Mouse (Mus musculus): ENCODE measurements around the gene Ehbp1. TPM values are rescaled to one million over a fixed set of nuclear protein-coding genes. Genes with fewer than 3 reads are reported as not detected.

Ehbp1 gene
- 21.4 and 23.5 TPM in 2 replicates for polyA plus RNA-seq (2015; fragmentation: Nextera tagmentation; extraction: Ambion mirVana)

GRCm38 (mm10) chr11:22342242-22343207 lies at the start of gene Ehbp1:
Ehbp1 (minus strand) TSS chr11:22342292.
- H3K27me3 ChIP-seq (replicated peaks; ENCODE audit: control insufficient read depth, insufficient read depth, low read length), result no peaks in the 10 kb centered on the region

GRCm38 (mm10) chr11:22387472-22388098 lies 45.5 kb upstream of the Ehbp1 start:
- Histone ChIP-seq H3K4me1 (replicated peaks; ENCODE audit: control insufficient read depth, insufficient read depth, low read length) (no peaks in the 10 kb centered on the region), H3K4me3 (replicated peaks; ENCODE audit: low read length) (no peak overlapping the region), H3K27ac (ENCODE audit: low read length) (no peak overlapping the region), H3K9me3 (ENCODE audit: control insufficient read depth, low read length) (no peaks in the 10 kb centered on the region), H3K36me3 (ENCODE audit: control insufficient read depth, insufficient read depth) (no peaks in the 10 kb centered on the region), H3K9ac (replicated peaks; ENCODE audit: low read depth, low read length) (no peak overlapping the region), H3K27me3 (replicated peaks; ENCODE audit: control insufficient read depth, insufficient read depth, low read length) (no peaks in the 10 kb centered on the region), H3K4me2 (ENCODE audit: low read length) (no peak overlapping the region)
- no peak for ATAC-seq
- 88% methylated on average over 6 of the region's 6 CpGs for WGBS

More at GRCm38 (mm10) chr11:22342242-22343207, at the start of gene Ehbp1:
- 78% methylated on average over 2 of the region's 2 CpGs for WGBS
- Histone ChIP-seq H3K4me3 (replicated peaks; ENCODE audit: low read length) (no peak within 1 kb of the TSS), H3K27ac (ENCODE audit: low read length) (no peak within 1 kb of the TSS), H3K36me3 (ENCODE audit: control insufficient read depth, insufficient read depth) (no peaks in the 10 kb centered on the region), H3K9me3 (ENCODE audit: control insufficient read depth, low read length) (no peaks in the 10 kb centered on the region), H3K4me1 (replicated peaks; ENCODE audit: control insufficient read depth, insufficient read depth, low read length) (peaks cover 2% of the 10 kb centered on the region), H3K9ac (replicated peaks; ENCODE audit: low read depth, low read length) (no peak within 1 kb of the TSS), H3K4me2 (ENCODE audit: low read length) (no peak within 1 kb of the TSS)
- ATAC-seq, result no peak

GRCm38 (mm10) chr11:22383532-22383931 lies 41.4 kb upstream of the Ehbp1 start:
- Histone ChIP-seq H3K4me2 (ENCODE audit: low read length) (no peak overlapping the region), H3K36me3 (ENCODE audit: control insufficient read depth, insufficient read depth) (no peaks in the 10 kb centered on the region), H3K9me3 (ENCODE audit: control insufficient read depth, low read length) (no peaks in the 10 kb centered on the region), H3K4me3 (replicated peaks; ENCODE audit: low read length) (no peak overlapping the region), H3K4me1 (replicated peaks; ENCODE audit: control insufficient read depth, insufficient read depth, low read length) (no peaks in the 10 kb centered on the region), H3K27ac (ENCODE audit: low read length) (no peak overlapping the region), H3K27me3 (replicated peaks; ENCODE audit: control insufficient read depth, insufficient read depth, low read length) (no peaks in the 10 kb centered on the region), H3K9ac (replicated peaks; ENCODE audit: low read depth, low read length) (no peak overlapping the region)
- 81% methylated on average over 1 of the region's 1 CpGs for WGBS
- ATAC-seq, result no peak

GRCm38 (mm10) chr11:22374811-22375210 lies 32.7 kb upstream of the Ehbp1 start:
- no peak for ATAC-seq
- WGBS, result 73% methylated on average over 2 of the region's 2 CpGs
- no peaks in the 10 kb centered on the region for H3K9me3 ChIP-seq (ENCODE audit: control insufficient read depth, low read length)
- H3K36me3 ChIP-seq (ENCODE audit: control insufficient read depth, insufficient read depth), result no peaks in the 10 kb centered on the region
- H3K4me1 ChIP-seq (replicated peaks; ENCODE audit: control insufficient read depth, insufficient read depth, low read length), result no peaks in the 10 kb centered on the region
- H3K4me2 ChIP-seq (ENCODE audit: low read length), result no peak overlapping the region
- no peak overlapping the region for H3K9ac ChIP-seq (replicated peaks; ENCODE audit: low read depth, low read length)
- H3K4me3 ChIP-seq (replicated peaks; ENCODE audit: low read length), result no peak overlapping the region
- H3K27me3 ChIP-seq (replicated peaks; ENCODE audit: control insufficient read depth, insufficient read depth, low read length), result no peaks in the 10 kb centered on the region
- no peak overlapping the region for H3K27ac ChIP-seq (ENCODE audit: low read length)

- no peaks in the 10 kb centered on the region for H3K4me1 ChIP-seq (replicated peaks; ENCODE audit: control insufficient read depth, insufficient read depth, low read length)
- no peak overlapping the region for H3K4me3 ChIP-seq (replicated peaks; ENCODE audit: low read length)
- no peak overlapping the region for H3K4me2 ChIP-seq (ENCODE audit: low read length)
- H3K36me3 ChIP-seq (ENCODE audit: control insufficient read depth, insufficient read depth), result no peaks in the 10 kb centered on the region
- no peak for ATAC-seq
- H3K9me3 ChIP-seq (ENCODE audit: control insufficient read depth, low read length), result no peaks in the 10 kb centered on the region
- H3K9ac ChIP-seq (replicated peaks; ENCODE audit: low read depth, low read length), result no peak overlapping the region
- WGBS, result 70% methylated on average over 3 of the region's 3 CpGs
- H3K27me3 ChIP-seq (replicated peaks; ENCODE audit: control insufficient read depth, insufficient read depth, low read length), result no peaks in the 10 kb centered on the region
- no peak overlapping the region for H3K27ac ChIP-seq (ENCODE audit: low read length)
Measured at GRCm38 (mm10) chr11:22373290-22373674, 31.2 kb upstream of the Ehbp1 start.

GRCm38 (mm10) chr11:22372609-22373289 lies 30.7 kb upstream of the Ehbp1 start:
- H3K27me3 ChIP-seq (replicated peaks; ENCODE audit: control insufficient read depth, insufficient read depth, low read length), result no peaks in the 10 kb centered on the region
- H3K27ac ChIP-seq (ENCODE audit: low read length), result no peak overlapping the region
- H3K9me3 ChIP-seq (ENCODE audit: control insufficient read depth, low read length), result no peaks in the 10 kb centered on the region
- H3K4me1 ChIP-seq (replicated peaks; ENCODE audit: control insufficient read depth, insufficient read depth, low read length), result no peaks in the 10 kb centered on the region
- no peak for ATAC-seq
- 70% methylated on average over 1 of the region's 1 CpGs for WGBS
- H3K4me2 ChIP-seq (ENCODE audit: low read length), result no peak overlapping the region
- no peaks in the 10 kb centered on the region for H3K36me3 ChIP-seq (ENCODE audit: control insufficient read depth, insufficient read depth)
- no peak overlapping the region for H3K4me3 ChIP-seq (replicated peaks; ENCODE audit: low read length)
- H3K9ac ChIP-seq (replicated peaks; ENCODE audit: low read depth, low read length), result no peak overlapping the region

- H3K4me2 ChIP-seq (ENCODE audit: low read length), result no peak overlapping the region
- H3K9ac ChIP-seq (replicated peaks; ENCODE audit: low read depth, low read length), result no peak overlapping the region
- H3K27me3 ChIP-seq (replicated peaks; ENCODE audit: control insufficient read depth, insufficient read depth, low read length), result no peaks in the 10 kb centered on the region
- ATAC-seq, result no peak
- no peak overlapping the region for H3K4me3 ChIP-seq (replicated peaks; ENCODE audit: low read length)
- 64% methylated on average over 2 of the region's 2 CpGs for WGBS
- H3K9me3 ChIP-seq (ENCODE audit: control insufficient read depth, low read length), result no peaks in the 10 kb centered on the region
- H3K36me3 ChIP-seq (ENCODE audit: control insufficient read depth, insufficient read depth), result no peaks in the 10 kb centered on the region
- H3K27ac ChIP-seq (ENCODE audit: low read length), result no peak overlapping the region
- H3K4me1 ChIP-seq (replicated peaks; ENCODE audit: control insufficient read depth, insufficient read depth, low read length), result no peaks in the 10 kb centered on the region
Measured at GRCm38 (mm10) chr11:22369841-22370240, 27.7 kb upstream of the Ehbp1 start.

- Histone ChIP-seq H3K4me3 (replicated peaks; ENCODE audit: low read length) (no peak overlapping the region), H3K4me1 (replicated peaks; ENCODE audit: control insufficient read depth, insufficient read depth, low read length) (no peaks in the 10 kb centered on the region), H3K36me3 (ENCODE audit: control insufficient read depth, insufficient read depth) (no peaks in the 10 kb centered on the region), H3K9ac (replicated peaks; ENCODE audit: low read depth, low read length) (no peak overlapping the region), H3K27me3 (replicated peaks; ENCODE audit: control insufficient read depth, insufficient read depth, low read length) (no peaks in the 10 kb centered on the region), H3K27ac (ENCODE audit: low read length) (no peak overlapping the region), H3K9me3 (ENCODE audit: control insufficient read depth, low read length) (no peaks in the 10 kb centered on the region), H3K4me2 (ENCODE audit: low read length) (no peak overlapping the region)
- WGBS, result 94% methylated on average over 3 of the region's 3 CpGs
- no peak for ATAC-seq
Measured at GRCm38 (mm10) chr11:22368621-22369020, 26.5 kb upstream of the Ehbp1 start.

- 87% methylated on average over 2 of the region's 2 CpGs for WGBS
- ATAC-seq, result no peak
- Histone ChIP-seq H3K4me1 (replicated peaks; ENCODE audit: control insufficient read depth, insufficient read depth, low read length) (no peaks in the 10 kb centered on the region), H3K4me3 (replicated peaks; ENCODE audit: low read length) (no peak overlapping the region), H3K9ac (replicated peaks; ENCODE audit: low read depth, low read length) (no peak overlapping the region), H3K9me3 (ENCODE audit: control insufficient read depth, low read length) (no peaks in the 10 kb centered on the region), H3K4me2 (ENCODE audit: low read length) (no peak overlapping the region), H3K27ac (ENCODE audit: low read length) (no peak overlapping the region), H3K27me3 (replicated peaks; ENCODE audit: control insufficient read depth, insufficient read depth, low read length) (no peaks in the 10 kb centered on the region), H3K36me3 (ENCODE audit: control insufficient read depth, insufficient read depth) (no peaks in the 10 kb centered on the region)
Measured at GRCm38 (mm10) chr11:22366486-22366885, 24.4 kb upstream of the Ehbp1 start.

Measured in forebrain, embryonic 16.5 days (tissue).